In the genomic region with DNA sequence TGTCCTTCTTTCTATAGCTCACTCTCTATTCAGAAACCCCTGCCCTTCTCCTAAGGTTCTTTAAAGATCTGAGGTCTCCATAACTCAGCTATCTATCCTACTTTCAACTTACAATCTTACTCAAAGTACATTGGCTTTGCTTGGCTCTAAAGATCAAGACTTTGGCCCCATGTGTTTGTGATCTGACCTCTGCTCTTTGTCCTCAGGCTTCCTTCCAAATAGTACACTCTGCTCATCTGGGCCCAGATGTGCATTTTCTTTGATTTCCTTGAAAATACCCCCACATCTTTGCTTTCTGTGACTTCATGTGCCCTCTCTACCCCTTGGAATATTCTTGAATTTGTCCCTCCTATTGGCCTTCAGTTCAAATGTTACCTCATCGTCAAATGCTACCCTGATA, we compare ENCODE assay signal across 18 mouse cellular contexts.
"Had no signal": no experiment of that assay in that cellular context is flagged by ENCODE, and none has a peak within 500 bp of the region (broad histone marks: within the 10 kb centered on the region; RNA-seq: fewer than 3 reads in every experiment).

No protein-coding gene starts in this region.

- H3K4me3 ChIP-seq: midbrain, embryonic 10.5 days; midbrain, embryonic 12.5 days; myocyte; neural tube, embryonic 13.5 days; neural tube, embryonic 15.5 days had no signal

- ATAC-seq: midbrain, embryonic 16.5 days had no signal

- DNase-seq: lung, embryonic 14.5 days; lung, postnatal 10 days; lung, postnatal 4 days; midbrain, embryonic 14.5 days; retina, postnatal 1 day; right cerebral cortex, adult 18-20 months; right cerebral cortex, postnatal 25 days; right cerebral cortex, postnatal 4 days; spleen, adult 18-20 months; thymus, adult 18-20 months; thymus, postnatal 14 days; thymus, postnatal 36 days had no signal

- H3K36me3 ChIP-seq: midbrain, embryonic 10.5 days; midbrain, embryonic 12.5 days; neural tube, embryonic 13.5 days; neural tube, embryonic 15.5 days had no signal

- H3K9ac ChIP-seq: lung, embryonic 14.5 days; midbrain, embryonic 12.5 days; neural tube, embryonic 13.5 days; neural tube, embryonic 15.5 days had no signal

- H3K4me1 ChIP-seq: midbrain, embryonic 10.5 days; neural tube, embryonic 13.5 days; neural tube, embryonic 15.5 days had no signal

- H3K4me2 ChIP-seq: lung, embryonic 14.5 days; midbrain, embryonic 12.5 days; neural tube, embryonic 13.5 days; neural tube, embryonic 15.5 days had no signal

- H3K27ac ChIP-seq: midbrain, embryonic 10.5 days; midbrain, embryonic 12.5 days; neural tube, embryonic 13.5 days; neural tube, embryonic 15.5 days had no signal

- H3K27me3 ChIP-seq: midbrain, embryonic 12.5 days; neural tube, embryonic 13.5 days; neural tube, embryonic 15.5 days had no signal

- H3K9me3 ChIP-seq: midbrain, embryonic 10.5 days; midbrain, embryonic 12.5 days; neural tube, embryonic 13.5 days; neural tube, embryonic 15.5 days had no signal
